Mouse (Mus musculus) right cerebral cortex, postnatal 25 days (tissue): Measurements from ENCODE around the gene Srarp.

Source experiments
- DNase-seq: peaks from one replicate; pipeline ENCODE4 v3.0.0; 2022

The Srarp gene

DNA sequence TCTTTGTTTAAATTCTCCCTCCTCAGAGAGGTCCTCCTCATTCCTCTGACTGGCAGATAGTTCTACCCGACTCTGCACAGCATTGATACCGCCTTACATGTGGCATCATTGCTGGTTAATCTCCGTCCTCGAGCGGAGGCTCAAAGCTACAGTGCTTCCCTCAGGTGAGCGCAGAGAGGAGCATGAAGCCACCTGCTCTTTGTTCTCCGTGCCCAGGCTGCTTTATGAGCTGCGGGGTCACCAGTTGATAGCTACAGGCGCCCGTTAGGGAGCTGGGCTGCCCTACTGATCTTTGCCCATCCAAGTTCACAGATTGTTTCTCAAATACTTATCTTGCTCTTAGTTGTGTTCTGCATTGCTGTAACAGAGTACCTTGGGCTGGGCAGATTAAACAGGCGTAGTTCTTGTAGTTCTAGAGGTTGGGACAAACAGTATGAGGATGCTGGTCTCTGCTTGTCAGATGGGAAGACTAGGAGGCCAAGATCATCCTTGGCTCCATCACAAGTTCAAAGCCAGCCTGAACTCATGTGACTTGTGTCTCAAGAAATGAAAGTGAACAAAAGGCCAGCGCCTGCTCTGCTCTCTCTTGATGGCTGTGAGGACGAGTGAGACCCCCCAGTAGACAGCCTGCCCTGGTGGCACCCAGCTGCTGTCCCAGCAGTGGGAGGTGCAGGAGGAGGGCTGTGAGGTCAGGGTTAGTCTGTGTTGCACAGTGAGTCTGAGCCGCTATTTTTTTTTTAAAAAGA lies 20.5 kb upstream of the Srarp start:
- DNase-seq: no peak

DNA sequence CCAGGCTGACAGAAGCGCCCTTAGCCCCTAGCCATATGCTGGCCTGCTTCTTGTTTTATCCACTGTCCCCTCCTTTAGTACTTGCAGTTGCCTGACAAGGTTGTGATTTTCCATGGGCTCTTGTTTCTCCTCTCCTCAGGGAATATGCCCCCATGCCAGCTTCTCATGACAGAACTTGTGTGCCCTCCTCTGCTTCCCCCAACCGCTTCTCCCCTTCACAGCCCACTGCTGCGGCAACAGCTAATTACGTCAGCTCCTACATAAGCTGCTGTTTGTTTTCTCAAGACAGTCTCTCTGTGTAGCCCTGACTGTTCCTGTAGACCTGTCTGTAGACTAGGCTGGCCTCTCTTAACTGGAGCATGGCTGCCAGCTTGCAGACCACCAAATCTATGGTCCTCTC lies 19.6 kb upstream of the Srarp start:
- DNase-seq: no peak

DNA sequence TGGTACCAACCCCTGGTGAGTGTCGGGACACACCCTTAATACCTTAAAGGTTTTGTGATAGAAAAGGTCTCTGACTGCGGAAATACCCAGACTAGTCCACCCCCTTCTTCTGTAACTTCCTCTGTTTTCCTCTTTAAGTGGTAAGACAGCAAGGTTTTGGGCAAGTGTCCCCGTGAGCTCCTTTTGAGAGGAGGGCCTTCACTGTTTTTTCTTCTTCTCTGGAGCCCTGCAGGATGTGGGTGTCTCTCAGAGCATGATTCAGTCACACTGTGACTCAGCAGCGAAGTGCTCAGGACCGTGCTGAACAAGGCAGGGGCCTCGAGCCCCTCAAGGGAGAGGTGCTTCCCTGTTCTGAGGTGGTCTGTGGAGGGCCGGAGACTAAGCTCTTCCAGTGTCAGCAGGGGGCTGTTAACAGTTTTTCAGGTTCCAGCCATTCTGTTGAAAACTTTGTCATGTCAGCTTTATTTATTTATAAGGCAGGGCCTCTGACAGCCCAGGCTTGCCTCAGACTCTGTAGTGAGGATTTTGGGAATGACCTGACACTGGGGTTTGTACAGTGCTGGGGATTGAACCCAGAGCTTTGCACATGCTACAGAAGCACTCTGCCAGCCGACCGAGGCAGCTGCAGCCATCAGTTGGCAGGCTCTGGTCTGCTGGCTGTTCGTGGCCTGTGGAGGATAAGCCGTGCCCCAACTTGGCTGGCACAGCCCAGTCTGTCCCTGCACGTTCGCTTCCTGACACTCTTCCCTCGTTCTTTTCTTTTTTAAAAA lies 18.9 kb upstream of the Srarp start:
- DNase-seq: no peak

DNA sequence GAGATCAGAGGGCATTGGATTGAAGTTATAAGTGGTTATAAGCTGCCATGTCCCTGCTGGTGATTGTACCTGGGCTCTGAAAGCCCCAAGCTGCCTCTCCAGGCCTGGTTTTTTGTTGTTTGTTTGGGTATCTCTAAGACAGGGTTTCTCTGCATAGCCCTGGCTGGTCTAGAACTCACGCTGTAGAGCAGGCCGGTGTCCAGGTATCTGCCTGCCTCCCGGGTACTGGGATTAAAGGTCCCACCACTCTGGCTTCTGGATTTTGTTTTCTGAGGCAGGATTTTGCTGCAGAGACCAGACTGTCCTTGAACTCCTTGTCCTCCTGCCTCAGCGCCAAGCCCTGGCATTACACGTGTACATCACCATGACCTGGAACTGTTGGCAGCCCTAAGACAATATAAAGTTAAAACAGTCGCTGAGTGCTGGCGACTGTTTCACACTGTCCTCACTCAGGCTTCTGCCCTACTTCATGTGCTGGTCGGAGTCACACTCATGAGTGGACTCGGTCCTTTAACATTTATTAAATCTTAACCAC lies 16.1 kb upstream of the Srarp start:
- no peak for DNase-seq

DNA sequence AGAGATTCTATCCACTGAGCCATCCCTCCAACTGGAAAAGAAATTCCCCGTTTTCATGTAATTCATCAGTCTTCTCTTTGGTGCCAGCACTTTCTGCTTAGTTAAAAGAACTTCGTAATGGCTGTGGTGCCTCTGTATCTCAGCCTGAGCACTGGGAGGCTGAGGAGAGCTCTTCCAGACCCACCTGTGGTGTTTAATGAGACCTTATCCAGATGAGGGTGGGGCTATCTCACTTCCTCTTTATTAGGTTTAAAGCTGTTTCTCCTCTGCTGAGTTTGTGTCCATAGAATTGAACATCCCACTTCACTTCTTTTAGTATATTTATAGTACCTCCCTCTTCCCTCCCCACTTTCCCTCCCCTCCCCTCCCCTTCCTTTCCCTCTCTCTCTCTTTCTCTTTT lies 15.3 kb upstream of the Srarp start:
- no peak for DNase-seq

DNA sequence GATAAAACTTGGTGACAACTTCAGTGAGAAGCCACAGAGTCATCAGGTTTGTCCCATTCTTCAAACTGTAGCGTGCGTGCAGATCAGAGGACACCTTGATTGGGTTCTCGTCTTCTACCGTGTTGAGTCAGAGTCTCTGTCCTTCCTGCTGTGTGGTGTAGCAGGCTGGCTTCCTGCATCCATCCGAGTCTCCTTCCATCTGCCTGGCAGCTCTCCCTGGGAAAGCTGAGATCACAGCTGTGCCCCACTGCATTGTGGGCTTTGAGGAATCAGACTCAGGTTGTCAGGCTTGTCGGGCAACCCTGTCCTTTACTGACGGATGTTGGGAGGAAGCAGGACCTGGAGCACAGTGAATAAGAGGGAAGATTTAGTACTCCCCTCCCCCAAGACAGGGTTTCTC lies 10.3 kb upstream of the Srarp start:
- no peak for DNase-seq

DNA sequence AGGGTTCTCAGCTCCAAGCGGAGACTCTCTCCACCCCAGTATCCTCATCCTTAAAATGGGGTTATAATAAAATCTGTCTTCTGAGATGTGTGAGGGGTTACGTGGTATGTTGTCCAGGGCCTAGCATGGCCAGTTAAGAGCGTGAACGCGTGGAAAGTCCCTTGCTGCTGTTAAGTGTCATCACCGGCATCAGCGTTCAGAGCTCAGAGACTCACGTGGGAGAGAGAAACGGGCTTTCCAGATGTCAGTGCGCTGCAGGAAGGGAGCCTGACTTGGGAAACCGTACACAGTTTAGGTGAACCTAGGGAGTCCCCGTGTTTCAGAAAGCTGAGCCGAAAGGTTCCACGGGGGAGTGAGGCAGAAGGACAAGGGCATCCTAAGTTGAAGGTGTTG lies 9.4 kb upstream of the Srarp start:
- no peak for DNase-seq

DNA sequence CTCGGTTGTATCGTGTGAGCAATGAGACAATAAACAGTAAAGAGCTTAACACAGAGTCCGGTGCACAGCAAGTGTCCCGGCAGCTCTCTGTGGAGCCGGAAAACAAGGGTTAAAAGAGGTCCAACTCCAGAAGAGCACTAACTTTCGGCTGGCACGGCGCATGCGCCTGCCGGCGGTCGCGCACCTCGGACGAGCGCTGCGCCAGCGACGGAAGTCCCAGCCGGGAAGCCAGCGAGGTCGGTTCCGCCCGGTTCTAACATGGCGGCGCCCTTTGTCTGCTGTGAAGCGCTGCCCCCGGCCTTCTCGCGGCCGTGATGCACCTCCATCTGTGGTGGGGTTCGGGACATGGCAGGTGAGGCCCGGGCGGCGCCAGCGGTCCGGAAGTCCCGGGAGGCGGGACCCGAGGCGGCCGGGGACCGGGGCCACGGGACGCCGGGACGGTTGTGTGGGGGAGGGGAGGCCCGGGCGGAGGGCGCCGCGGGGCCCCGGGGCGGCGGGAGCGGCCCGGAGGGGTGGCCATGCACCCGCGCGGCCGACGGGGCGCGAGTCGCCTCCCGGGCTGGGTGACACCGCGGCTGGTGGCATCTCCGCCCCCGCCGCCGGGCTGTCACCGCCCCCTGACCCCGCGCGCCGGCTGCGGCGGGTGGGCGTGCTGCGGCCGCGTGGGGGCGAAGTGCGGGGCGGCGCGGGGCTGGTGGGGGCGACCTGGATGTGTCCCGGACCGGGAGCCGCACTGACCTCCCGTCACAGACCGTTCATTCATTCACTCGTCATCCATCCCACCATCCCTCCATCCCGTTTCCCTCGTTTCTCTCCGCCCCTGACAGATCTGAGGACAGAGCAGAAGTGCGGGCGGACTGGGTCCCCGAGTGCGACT lies 8.8 kb upstream of the Srarp start, which contains the start of gene Zbtb17:
TSS of gene Zbtb17 (plus strand) at position 204 of the 877 bp plus-strand sequence.
- peak; percentile 91 for DNase-seq

DNA sequence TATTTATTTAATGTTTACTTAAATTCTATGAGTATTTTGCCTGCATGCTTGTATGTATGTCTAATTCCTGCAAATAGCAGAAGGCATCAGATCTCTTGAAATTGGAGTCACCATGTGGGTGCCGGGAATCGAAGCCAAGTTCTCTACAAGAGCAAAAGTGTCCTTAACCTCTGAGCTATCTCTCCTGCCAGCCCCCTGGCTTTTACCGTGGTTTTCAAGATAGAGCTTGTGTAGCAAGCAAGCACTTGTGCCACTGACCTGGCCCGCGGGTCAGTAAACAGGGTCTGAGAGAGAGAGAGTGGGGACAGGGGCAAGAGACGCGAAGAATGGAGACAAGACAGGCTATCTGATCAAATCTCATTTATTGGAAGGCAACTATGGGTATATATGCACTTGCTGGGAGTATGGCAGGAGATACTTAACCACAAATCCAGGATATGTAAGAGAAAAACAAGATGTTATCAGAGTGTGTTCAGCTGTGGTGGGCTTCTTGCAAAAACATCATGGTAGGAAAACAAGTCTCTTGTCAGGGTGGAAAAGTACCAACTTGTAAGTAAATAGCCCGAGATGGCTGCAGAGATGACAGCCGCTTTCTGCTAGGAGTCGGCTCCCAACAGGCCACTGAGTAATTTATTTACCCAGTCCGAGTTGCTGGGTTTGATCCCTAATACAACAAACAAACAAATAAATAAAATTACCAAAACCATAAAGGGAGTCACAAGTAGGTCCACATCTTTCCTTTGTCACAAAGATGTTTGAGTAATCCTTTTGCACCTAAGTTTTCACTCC lies 7.9 kb upstream of the Srarp start:
- no peak for DNase-seq

DNA sequence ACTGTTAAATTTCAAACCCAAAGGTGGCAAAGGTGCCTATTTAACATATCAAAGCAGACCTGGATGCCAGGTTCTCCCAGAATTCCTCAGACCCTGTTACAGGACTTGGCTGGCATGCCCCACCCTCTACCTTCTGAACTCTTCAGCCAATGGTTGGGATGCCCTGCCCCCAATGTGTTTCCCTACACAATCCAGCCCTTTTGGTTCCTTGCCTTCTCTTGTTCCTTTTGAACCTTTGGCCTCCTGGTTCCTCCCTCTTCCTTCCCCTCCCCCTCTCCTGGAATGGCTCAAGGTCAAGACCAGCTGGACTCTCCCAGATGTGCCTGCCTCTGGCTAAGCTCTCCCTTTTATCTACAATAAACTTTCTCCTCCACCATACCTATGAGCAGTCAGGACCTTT lies 5.0 kb upstream of the Srarp start:
- no peak for DNase-seq

DNA sequence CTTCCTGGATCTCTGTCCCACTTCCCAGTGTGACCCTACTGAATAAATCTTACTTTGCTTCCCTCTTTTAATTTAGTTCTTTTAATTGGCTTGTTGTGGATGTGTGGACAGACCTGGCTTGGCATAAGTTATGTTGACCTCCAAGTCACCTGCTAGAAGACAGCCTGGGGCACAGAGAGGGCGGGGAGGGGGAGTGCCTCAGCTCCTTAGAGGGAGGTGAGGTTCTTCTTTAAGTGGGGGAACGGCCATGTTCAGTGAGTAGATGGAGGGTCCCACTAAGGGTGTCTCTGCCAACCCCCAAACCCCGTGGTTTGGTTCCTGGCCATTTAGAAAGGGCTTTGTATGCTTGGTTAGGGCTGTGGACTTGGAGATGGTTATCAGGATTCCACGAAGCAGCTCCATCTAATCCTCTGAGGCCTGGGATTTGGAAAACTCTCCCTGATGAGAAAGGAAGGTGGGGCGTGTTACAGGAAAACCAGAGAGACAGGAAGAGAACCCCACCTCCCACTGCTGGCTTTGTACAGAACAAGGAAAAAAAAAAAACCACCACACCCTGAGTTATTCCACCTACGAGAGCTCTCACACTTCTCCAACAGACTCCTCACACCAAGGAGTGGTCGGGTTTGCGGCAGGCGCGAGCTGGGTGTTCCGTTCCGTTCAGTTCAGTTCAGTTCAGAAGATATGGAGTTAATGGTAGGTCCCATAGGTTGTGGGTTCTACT lies 3.3 kb upstream of the Srarp start:
- no peak for DNase-seq

DNA sequence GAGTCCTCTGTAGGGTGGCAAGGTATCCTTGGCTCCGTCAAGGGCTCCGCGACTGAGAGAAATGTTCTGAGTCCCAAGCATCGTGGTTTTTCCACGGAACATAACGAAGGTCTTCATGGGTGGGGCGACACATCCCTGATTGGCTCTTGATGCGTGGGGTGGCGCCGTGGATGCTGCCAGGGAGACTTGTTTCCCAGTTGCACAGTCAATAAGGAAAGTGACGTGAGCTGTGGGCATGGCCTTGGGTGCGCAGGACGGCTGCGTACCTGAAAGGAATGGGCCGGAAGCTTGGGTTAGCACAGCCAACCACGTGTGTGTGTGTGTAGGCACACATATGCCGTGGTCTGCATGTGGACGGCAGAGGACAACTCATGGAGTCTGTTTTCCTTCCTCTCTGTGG lies 2.7 kb downstream of the Srarp start:
- no peak for DNase-seq

DNA sequence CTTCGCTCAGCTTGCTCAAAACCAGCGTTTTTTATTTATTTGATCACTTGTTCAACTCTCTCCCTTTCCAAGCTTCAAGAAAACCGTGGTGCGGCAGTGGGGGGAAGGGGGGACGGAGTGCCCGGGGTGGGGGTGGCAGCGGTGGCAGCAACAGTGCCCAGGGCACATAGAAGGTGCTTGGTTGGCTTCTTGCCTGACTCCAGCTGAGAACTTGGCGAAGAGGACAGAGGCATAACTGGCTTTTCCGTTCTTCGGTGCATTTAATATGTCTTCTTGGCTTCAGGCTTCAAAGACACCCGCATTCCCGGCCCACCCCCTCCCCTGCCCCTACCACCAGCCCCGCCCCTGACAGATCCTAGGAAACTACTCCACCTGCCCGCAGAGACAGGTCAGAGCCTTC lies 3.2 kb downstream of the Srarp start:
- DNase-seq: no peak

DNA sequence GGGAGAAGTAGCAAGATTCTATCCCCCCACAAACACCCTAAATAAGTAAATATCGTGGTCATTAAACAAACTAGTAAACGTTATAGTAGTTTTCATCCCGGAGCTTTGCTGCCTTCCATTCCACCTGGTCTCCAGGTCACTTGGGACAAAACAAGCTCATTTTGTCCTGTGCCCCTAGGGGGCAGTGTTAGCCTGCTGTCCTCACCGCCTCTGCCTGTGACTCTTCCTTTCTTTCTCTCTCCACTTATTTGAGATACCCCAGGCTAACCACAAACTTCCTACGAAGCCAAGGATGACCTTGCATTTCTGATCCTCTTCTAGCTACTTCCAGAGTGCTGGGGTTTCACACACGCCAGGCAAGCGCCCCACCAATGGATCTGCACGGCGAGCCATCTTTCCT lies 4.9 kb downstream of the Srarp start:
- peak; percentile 49 for DNase-seq

DNA sequence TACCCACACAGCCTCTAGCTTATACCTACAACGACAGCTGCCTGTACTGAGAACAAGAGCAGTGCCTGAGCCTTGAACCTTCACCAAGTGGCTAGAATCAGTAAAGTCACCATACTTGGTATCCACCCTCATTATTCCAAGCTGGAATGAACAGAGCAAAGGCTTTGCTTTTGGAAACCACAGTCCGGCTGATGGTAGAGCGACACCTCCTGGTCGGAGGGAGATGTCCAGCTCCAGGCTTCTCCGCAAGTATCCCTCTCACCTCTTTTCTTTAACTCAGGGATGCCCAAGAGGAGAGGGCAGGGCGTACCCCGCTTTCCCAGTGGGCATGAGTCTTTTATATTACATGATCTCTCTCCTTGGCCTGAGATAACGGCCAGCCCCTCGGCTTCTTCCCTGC lies 6.1 kb downstream of the Srarp start:
- no peak for DNase-seq

DNA sequence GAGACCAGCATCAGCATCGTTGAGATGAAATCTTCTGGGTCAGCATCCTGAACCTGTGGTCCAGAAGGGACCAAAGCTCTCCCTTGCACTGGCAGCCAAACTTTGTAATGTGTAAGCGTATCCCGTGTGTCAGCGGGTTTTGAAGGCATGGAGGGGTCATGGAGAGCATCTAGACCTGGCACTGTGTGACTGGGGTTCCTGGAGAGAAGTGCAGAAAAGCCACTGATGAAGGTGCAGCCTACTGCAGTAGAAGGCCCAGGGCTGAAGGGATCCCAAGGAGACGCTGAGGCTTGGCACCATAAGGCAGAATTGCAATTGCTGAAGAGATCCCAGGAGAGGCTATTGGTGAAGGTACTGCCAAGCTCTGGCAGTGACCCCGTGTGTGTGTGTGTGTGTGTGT lies 6.5 kb downstream of the Srarp start:
- DNase-seq: no peak

DNA sequence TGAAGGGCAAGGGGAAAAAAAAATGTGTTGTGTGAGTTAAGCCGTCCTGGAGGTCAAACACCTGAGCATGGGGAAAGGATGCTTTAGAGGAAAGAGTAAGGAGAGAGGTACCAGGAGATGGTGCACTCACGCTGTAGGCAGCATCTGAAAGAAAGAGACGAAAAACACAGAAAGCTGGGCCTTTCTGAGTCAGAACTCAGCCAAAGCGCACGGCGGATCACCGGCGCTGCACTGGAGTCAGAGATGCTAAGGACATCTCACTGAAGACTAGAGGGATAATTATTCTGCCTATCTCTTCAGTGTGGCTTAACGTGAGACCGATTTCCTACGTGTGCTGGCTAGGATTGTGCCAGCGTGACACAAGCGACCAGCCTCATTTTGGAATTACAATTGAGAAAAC lies 8.0 kb downstream of the Srarp start:
- no peak for DNase-seq

DNA sequence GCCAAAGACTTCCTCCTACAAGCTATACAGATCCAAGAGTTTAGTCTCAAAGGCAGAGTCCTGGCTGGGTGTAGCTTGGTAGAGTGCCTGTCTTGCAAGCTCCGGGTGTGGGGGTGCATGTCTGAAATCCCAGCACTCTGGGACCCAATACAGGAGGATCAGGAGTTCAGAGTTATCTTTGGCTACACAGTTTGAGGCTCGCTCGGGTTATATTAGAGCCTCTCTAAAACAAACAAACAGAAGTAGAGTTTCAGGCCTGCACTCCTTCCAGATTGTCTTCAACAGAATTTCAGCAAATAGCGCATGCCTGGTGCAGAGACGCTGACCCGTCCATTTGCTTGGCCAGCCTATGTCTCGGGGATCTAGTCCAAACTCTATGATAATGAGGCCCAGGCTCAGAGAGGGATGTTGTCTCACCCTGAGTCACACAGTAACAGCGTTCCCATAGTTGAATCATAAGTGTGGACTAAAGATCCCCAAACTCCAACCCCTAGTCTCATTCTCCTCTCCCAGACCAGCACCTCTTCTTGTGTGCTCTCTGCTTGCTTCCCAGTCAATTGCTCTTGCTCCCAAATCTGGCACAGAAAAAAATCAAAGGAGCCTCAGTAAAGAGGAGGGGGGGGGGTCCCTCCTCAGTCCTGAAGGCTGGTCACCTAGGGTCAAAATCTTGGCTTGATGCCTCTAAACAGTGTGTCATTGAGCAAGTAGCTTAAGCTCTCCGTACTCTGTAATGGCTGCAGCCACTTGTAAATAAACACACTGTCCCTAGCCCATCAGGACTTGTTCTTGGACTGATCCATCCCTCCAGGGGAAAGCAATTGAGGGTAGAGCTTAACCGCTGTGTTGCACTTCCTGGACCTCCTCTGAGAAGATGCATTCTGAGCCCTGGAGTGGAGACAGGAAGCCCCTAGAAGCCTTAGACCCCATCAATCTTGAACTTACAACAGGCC lies 8.8 kb downstream of the Srarp start:
- DNase-seq: no peak

DNA sequence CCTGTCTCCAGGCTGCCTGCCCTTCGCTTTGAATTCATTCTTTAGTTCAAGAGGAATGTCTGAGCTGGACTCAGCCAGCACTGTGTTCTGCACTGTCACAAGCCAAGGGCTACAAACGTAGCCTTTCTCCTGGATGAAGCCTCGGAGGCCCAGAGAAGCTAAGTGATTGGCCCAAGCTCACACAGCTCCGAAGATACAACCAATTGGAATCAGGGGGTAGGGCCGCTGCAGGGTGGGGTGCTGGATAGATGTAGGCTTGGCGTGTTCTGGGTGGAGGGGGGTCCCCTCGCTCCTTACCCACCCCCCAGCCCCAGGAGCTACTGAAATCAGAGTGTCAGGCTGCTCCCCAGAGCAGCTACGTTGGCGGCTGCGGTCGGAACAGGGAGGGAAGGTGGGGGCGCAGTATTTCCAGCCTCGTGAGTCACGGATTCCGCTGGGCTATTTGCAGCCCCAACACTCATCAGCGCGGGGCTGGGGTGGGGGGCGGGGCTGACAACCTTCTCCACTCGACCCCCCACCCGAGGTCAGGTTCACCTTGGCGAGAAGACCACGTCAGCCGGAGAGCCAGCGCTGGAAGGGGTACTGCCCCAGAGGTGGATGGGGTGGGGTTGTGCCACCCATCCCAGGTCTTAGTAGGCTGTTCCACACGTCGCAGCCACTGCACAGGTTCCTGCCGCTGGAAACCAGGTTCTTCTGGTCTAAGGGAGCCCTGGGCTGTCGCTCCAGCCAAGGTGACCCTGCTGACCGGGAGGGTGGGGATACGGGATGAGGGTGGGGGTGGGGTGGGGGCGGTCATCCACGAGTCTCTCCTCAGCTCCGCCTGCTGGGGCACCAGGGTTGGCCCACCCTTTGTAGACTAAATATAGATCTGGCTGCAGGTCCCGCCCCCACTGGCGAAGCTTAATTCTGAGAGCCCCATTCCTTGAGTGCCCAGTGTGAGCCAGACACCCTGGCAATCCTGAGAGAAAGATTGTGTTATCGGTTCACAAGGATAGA lies 10.1 kb downstream of the Srarp start:
- DNase-seq: peak; percentile 79
